Mouse (Mus musculus) intestine, postnatal 0 days (tissue): ENCODE measurements around the gene D8Ertd738e. TPM values are rescaled to one million over a fixed set of nuclear protein-coding genes. Genes with fewer than 3 reads are reported as not detected.

Source experiments
- ATAC-seq: fragments of 200-750 bp; cut with Nextera tagmentation; 2 replicates; pipeline ENCODE4 v1.8.0; 2017; ENCODE audit warnings: mild to moderate bottlenecking, moderate TSS enrichment, moderate library complexity
- H3K27ac ChIP-seq: fragments of 300-500 bp; sonication (generic); 2 replicates; pipeline ENCODE4 v1.5.1; 2014; ENCODE audit warnings: mild to moderate bottlenecking, low read depth, low read length, moderate library complexity
- H3K27me3 ChIP-seq: fragments of 300-500 bp; sonication (generic); replicated peaks from 2 replicates; pipeline ENCODE4 v1.6.1; 2014; ENCODE audit warnings: low read length, mixed read lengths; ENCODE audit not compliant: control insufficient read depth, insufficient read depth
- H3K36me3 ChIP-seq: fragments of 300-500 bp; sonication (generic); 2 replicates; pipeline ENCODE4 v1.6.1; 2014; ENCODE audit warnings: mild to moderate bottlenecking, moderate library complexity; ENCODE audit not compliant: control insufficient read depth, insufficient read depth
- H3K4me1 ChIP-seq: fragments of 300-500 bp; sonication (generic); replicated peaks from 2 replicates; pipeline ENCODE4 v1.6.1; 2014; ENCODE audit warnings: antibody characterized with exemption, low read length, mixed read lengths; ENCODE audit not compliant: control insufficient read depth, insufficient read depth
- H3K4me2 ChIP-seq: fragments of 300-500 bp; sonication (generic); replicated peaks from 2 replicates; pipeline ENCODE4 v1.6.1; 2014; ENCODE audit warnings: low read depth, mild to moderate bottlenecking, moderate library complexity
- H3K4me3 ChIP-seq: fragments of 300-500 bp; sonication (generic); 2 replicates; pipeline ENCODE4 v1.5.1; 2014; ENCODE audit warnings: low read depth, low read length
- H3K9ac ChIP-seq: fragments of 300-500 bp; sonication (generic); 2 replicates; pipeline ENCODE4 v1.6.1; 2014; ENCODE audit warnings: mild to moderate bottlenecking, low read depth, low read length
- H3K9me3 ChIP-seq: fragments of 300-500 bp; sonication (generic); 2 replicates; pipeline ENCODE4 v1.6.1; 2016; ENCODE audit warnings: mixed run types; ENCODE audit not compliant: control insufficient read depth
- CTCF ChIP-seq: sonication (generic); IDR thresholded peaks from 2 replicates; pipeline ENCODE4 v1.5.1; 2016; ENCODE audit warnings: low read depth, mild to moderate bottlenecking, control low read depth, antibody characterized with exemption, moderate library complexity
- WGBS: fragments of 180-500 bp; shearing (Covaris S2); extraction: QIAGEN DNeasy Blood & Tissue Kit; methylation state at CpG from one replicate; pipeline ENCODE4 v1.1.7; 2014; 5-methylcytosine and 5-hydroxymethylcytosine counted together
- polyA plus RNA-seq: library from polyadenylated mRNA; unstranded; fragments of >200 nt; fragmentation: Nextera tagmentation; extraction: Ambion mirVana; gene quantifications from 2 replicates; pipeline ENCODE4 v1.2.1, GENCODE M21; 2015

Gene D8Ertd738e
- polyA plus RNA-seq, 1 experiment from 2014 or later, result 308 TPM

DNA sequence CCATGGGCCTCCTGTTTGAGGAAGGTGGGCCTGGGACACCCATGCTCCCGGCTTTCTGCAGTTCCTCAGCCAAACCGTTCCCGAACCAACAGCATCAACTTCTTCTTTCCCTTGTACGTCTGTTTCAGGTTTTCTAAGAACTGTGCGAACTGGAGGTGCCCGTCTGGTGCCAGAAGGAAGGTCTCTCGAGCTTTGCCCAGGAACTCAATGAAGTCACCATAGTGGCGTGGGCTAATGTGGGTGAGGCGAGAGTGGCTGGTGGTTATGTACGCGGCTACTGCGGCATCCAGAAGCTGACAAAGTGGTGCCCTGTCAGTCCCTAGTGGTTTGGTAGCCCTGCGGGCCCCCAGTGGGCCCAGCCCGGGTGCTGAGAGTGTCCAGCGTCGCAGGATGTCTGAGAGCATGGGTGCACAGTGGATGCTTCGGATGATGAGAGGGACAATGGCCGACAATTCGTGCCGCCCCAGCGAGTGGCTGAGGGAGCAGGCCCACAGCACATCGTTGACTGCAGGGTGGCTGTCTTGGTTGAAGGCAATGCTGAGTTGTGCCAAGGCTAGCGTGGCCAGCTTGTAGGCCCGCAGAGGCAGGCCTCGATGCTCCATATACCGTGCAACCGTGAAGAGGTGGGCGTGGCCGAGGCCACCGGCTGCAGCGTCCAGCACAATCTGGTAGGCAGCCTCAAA is 37.5 kb downstream of the D8Ertd738e start:
- no peak for TF ChIP-seq CTCF
- Histone ChIP-seq H3K27ac (no peak overlapping the region; the same call in 1 of the 2 replicates), H3K27me3 (no peaks in the 10 kb centered on the region), H3K9me3 (no peaks in the 10 kb centered on the region), H3K4me1 (no peaks in the 10 kb centered on the region), H3K4me2 (no peak overlapping the region), H3K9ac (no peak overlapping the region), H3K36me3 (peaks cover 63% of the 10 kb centered on the region), H3K4me3 (no peak overlapping the region)
- WGBS, result 90% methylated on average over 31 of the region's 31 CpGs
- ATAC-seq, result no peak

DNA sequence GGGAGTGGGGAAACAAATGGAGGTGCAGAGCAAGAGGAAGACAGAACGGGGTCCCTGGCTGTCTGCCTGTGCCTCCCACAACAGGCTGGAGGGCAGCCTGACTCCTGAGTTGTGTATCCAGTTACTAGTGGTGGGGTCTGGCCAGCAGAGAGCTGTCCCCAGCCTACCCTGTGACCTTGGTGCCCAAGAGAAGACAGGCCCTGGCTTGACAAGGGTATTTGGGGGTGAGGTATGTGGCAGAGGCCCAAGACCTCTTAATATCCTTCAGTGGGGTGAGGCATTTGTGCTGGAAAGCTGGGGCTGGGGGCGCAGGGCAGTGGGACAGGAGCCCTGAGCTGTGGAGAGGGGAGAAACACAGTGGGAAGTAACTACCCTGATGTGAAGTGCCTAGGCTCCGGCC is 38.3 kb downstream of the D8Ertd738e start:
- Histone ChIP-seq H3K4me2 (no peak overlapping the region), H3K4me3 (no peak overlapping the region), H3K27me3 (no peaks in the 10 kb centered on the region), H3K36me3 (peaks cover 54% of the 10 kb centered on the region), H3K9me3 (no peaks in the 10 kb centered on the region), H3K4me1 (no peaks in the 10 kb centered on the region), H3K27ac (no peak overlapping the region), H3K9ac (no peak overlapping the region)
- WGBS, result 93% methylated on average over 3 of the region's 3 CpGs
- no peak for ATAC-seq
- no peak for TF ChIP-seq CTCF

DNA sequence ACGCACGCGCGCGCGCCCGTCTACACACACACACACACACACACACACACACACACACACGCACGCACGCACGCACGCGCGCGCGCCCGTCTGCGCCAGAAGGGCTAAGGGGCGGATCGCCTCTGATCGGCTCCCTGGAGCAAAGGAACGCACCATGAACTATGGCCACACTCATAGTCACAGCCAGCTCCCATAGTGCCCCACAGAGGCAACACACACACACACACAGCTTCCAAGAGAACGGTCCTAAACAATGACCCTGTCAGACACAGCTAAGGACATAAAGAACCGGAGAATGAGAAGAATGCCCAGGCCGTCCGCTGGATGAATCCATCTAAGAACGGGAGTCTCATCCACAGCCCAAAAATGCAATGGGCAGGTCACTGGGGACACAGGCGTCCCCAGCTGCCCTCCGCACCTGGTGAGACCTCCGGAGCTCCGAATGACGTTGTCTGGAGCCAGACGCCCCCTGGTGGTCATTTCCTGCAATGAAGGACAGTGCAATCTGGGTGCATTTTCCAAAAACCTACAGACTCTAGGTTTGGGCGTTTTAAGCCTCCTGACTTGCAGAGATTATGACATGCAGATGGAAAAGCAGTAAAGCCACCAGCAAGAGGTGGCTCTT is 39.2 kb downstream of the D8Ertd738e start:
- ATAC-seq, result peak; percentile 24
- H3K4me3 ChIP-seq, result no peak overlapping the region
- no peaks in the 10 kb centered on the region for H3K27me3 ChIP-seq
- H3K4me1 ChIP-seq, result no peaks in the 10 kb centered on the region
- 57% methylated on average over 34 of the region's 34 CpGs for WGBS
- H3K4me2 ChIP-seq, result peak overlapping the region; percentile 37; the same call in 1 of the 2 replicates
- no peak overlapping the region for H3K9ac ChIP-seq
- H3K9me3 ChIP-seq, result no peaks in the 10 kb centered on the region
- no peak overlapping the region for H3K27ac ChIP-seq
- peaks cover 45% of the 10 kb centered on the region for H3K36me3 ChIP-seq
- TF ChIP-seq CTCF, result peak; percentile 91

DNA sequence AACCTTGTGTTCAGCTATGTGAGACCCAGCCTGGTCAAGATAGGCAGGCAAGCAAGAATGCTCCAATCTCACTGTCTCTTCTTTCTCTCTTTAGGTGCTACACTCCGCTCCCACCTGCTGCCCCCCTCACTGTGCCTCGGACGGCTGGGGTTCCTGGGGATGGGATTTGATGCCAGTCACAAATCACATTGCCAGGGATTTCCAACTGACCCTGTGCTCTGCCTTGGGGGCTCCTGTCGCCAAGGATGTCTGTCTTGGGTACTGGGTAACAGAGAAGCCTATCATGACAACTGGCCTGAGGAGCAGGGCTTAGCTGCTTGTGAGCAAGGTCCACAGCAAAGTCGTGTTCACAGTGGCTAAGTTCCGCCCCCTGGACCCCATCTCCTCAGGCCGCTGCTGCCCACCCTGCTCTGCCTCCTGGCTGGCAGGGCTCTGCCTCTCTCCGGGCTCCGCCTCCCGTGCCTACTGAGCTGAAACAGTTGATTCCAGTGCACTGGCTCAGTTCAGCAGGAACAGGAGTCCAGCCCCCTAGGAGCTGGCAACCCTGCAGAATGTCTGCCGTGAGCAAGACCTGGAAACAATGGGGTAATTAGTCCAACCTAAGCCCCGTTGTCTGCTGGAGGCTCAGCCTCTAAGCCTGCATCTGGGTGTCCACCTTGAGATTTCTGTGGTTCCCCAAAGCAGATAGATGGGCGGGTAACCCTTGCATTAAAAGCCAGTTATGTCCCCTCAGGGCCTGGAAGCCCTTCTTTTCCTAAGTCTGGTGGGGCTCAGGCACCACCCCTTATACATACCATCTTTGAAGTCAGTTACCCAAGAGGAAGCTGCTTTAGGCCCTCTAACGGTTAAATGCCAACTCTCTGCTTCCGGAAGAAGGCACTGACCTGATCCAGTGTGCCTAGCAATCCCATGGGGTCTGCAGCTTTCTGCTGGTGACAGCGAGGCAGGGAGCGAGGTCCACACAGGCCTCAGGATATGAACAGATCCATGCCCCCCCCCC is 40.8 kb downstream of the D8Ertd738e start:
- 69% methylated on average over 17 of the region's 17 CpGs for WGBS
- no peak overlapping the region for H3K4me2 ChIP-seq
- no peak overlapping the region for H3K4me3 ChIP-seq
- no peaks in the 10 kb centered on the region for H3K9me3 ChIP-seq
- H3K27me3 ChIP-seq, result no peaks in the 10 kb centered on the region
- ATAC-seq, result no peak
- H3K4me1 ChIP-seq, result no peaks in the 10 kb centered on the region
- TF ChIP-seq CTCF, result no peak
- H3K9ac ChIP-seq, result no peak overlapping the region
- peaks cover 34% of the 10 kb centered on the region for H3K36me3 ChIP-seq
- H3K27ac ChIP-seq, result no peak overlapping the region; the same call in 1 of the 2 replicates

DNA sequence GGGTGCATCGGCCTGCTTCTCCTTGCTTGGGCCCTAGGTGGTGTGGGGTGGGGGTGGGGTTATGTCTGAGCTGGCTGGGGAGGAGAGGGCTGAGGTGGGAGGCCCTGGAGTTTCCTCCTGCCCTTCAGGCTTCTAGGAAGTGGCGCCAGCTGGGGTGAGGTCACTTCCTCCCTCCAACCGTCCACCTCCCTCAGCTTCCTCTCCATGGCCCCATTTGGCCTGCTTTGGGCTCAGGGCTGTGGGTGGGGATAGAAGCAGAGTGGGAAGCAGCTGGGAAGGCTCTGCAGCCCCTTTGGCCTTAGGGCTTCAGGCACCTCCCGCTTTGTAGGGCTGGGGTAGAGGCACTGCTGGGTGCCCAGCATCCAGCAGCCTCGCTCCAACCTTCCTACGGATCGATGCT is 41.7 kb downstream of the D8Ertd738e start:
- Histone ChIP-seq H3K9ac (no peak overlapping the region), H3K36me3 (peaks cover 27% of the 10 kb centered on the region), H3K4me3 (no peak overlapping the region), H3K9me3 (no peaks in the 10 kb centered on the region), H3K27ac (peak overlapping the region; percentile 46; the same call in 1 of the 2 replicates), H3K4me1 (no peaks in the 10 kb centered on the region), H3K27me3 (no peaks in the 10 kb centered on the region), H3K4me2 (no peak overlapping the region)
- 0 out of 2 replicates have a peak, but pooled peaks have one; percentile 17 for ATAC-seq
- WGBS, result 50% methylated on average over 7 of the region's 7 CpGs
- TF ChIP-seq CTCF, result no peak

DNA sequence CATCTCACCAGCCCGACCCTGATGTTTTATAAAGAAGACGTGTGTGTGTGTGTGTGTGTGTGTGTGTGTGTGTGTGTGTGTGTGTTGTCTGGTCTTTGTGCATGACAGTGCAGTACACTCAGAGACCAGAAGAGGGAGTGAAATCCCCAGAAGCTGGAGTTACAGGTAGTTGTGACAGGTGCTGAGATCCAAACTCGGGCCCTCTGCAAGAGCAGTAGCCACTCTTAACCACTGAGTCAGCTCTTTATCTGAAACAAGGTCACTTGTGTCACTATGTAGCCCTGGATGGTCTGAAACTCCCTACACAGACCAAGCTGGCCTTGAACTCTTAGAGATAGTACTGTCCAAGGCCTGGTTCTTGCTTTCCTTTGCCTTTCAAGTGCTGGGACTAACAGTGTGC is 42.9 kb downstream of the D8Ertd738e start:
- no peak overlapping the region for H3K4me3 ChIP-seq
- no peaks in the 10 kb centered on the region for H3K9me3 ChIP-seq
- no peak overlapping the region for H3K4me2 ChIP-seq
- no peaks in the 10 kb centered on the region for H3K27me3 ChIP-seq
- no peak overlapping the region for H3K9ac ChIP-seq
- H3K27ac ChIP-seq, result no peak overlapping the region
- no peaks in the 10 kb centered on the region; the same call in 1 of the 2 replicates for H3K4me1 ChIP-seq
- WGBS, result 90% methylated on average over 3 of the region's 3 CpGs
- peak; percentile 42 for TF ChIP-seq CTCF
- ATAC-seq, result no peak
- peaks cover 17% of the 10 kb centered on the region for H3K36me3 ChIP-seq
